In genomic region chr17:31262715-31263114, GRCm38 (mm10) we compare ENCODE assay signal across 27 mouse cellular contexts. TPM values are rescaled to one million over a fixed set of nuclear protein-coding genes. Genes with fewer than 3 reads are reported as not detected.
DNase-seq lines count a peak whose midpoint lies in the region; TF ChIP-seq lines count a peak whose summit lies in the region.
"Had no signal": no experiment of that assay in that cellular context is flagged by ENCODE, and none has a peak within 500 bp of the region (broad histone marks: within the 10 kb centered on the region; RNA-seq: fewer than 3 reads in every experiment).

No protein-coding gene starts in this region.

- TF ChIP-seq POLR2A in heart, adult 2 months (IDR thresholded peaks at IDR 0.05; ENCODE audit: insufficient read depth, low read depth, low read length), result no peak

- no peaks in the 10 kb centered on the region for H3K79me2 ChIP-seq in heart, adult 2 months (replicated peaks; ENCODE audit: control insufficient read depth, insufficient read depth, low read length)

- TF ChIP-seq EP300 in heart, adult 2 months (IDR thresholded peaks at IDR 0.05; ENCODE audit: insufficient read depth, low read depth, low read length), result no peak

- DNase-seq in embryo, embryonic 10.5 days (ENCODE audit: low spot score), result peak; percentile 38
- no peak for DNase-seq in embryo, embryonic 9.5 days (ENCODE audit: extremely low spot score)
- no peak for DNase-seq in heart, adult 2 months
- no peak for DNase-seq in heart, adult 8-10 months (ENCODE audit: low spot score)
- peak; percentile 61 for DNase-seq in lung, postnatal 36 days
- DNase-seq in lung, postnatal 10 days, result no peak
- DNase-seq in forelimb bud, embryonic 11.5 days (ENCODE audit: low read depth, low spot score), result peak; percentile 36
- no peak for DNase-seq in urinary bladder, postnatal 4 days (ENCODE audit: low spot score in 2 of 2)
- DNase-seq: adrenal gland, adult 2 months; cerebellum, adult 8-10 months; cerebellum, postnatal 36 days; kidney, adult 18-20 months; kidney, postnatal 4 days; retina, postnatal 1 day; right cerebral cortex, postnatal 4 days; thymus, postnatal 25 days had no signal

- H3K9ac ChIP-seq in heart, adult 2 months (ENCODE audit: low read depth, low read length), result no peak overlapping the region
- H3K9ac ChIP-seq: embryonic facial prominence, embryonic 13.5 days; forebrain, embryonic 15.5 days; hindbrain, embryonic 12.5 days; limb, embryonic 13.5 days; liver, embryonic 14.5 days; midbrain, embryonic 13.5 days; neural tube, embryonic 13.5 days; stomach, embryonic 15.5 days had no signal

- no peaks in the 10 kb centered on the region for H3K4me1 ChIP-seq in heart, adult 2 months (ENCODE audit: control insufficient read depth, insufficient read depth, low read length)
- H3K4me1 ChIP-seq: forebrain, embryonic 15.5 days; neural tube, embryonic 13.5 days; stomach, embryonic 15.5 days had no signal

- WGBS in heart, adult 2 months, result 49% methylated on average over 5 of the region's 5 CpGs

- intact Hi-C loops in heart, adult 2 months (cut with DNase I), result no loop called here

- no peak overlapping the region for H3K4me3 ChIP-seq in heart, adult 2 months
- H3K4me3 ChIP-seq: embryonic facial prominence, embryonic 13.5 days; erythroblast, embryonic 14.5 days; forebrain, embryonic 15.5 days; hindbrain, embryonic 12.5 days; limb, embryonic 13.5 days; midbrain, embryonic 13.5 days; myocyte; neural tube, embryonic 13.5 days; stomach, embryonic 15.5 days had no signal

- H3K27me3 ChIP-seq in heart, adult 2 months (ENCODE audit: control insufficient read depth, insufficient read depth, low read length), result no peaks in the 10 kb centered on the region
- H3K27me3 ChIP-seq: embryonic facial prominence, embryonic 13.5 days; forebrain, embryonic 15.5 days; hindbrain, embryonic 12.5 days; limb, embryonic 13.5 days; midbrain, embryonic 13.5 days; neural tube, embryonic 13.5 days; stomach, embryonic 15.5 days had no signal

- TF ChIP-seq CTCF in heart, adult 2 months (IDR thresholded peaks at IDR 0.05), result no peak

- H3K36me3 ChIP-seq in heart, adult 2 months (ENCODE audit: control insufficient read depth, insufficient read depth, low read length), result no peaks in the 10 kb centered on the region
- H3K36me3 ChIP-seq: embryonic facial prominence, embryonic 13.5 days; forebrain, embryonic 15.5 days; hindbrain, embryonic 12.5 days; limb, embryonic 13.5 days; midbrain, embryonic 13.5 days; neural tube, embryonic 13.5 days; stomach, embryonic 15.5 days had no signal

- peak overlapping the region; percentile 2; the same call in 1 of the 2 replicates for H3K27ac ChIP-seq in heart, adult 2 months
- H3K27ac ChIP-seq: embryonic facial prominence, embryonic 13.5 days; forebrain, embryonic 15.5 days; hindbrain, embryonic 12.5 days; limb, embryonic 13.5 days; liver, embryonic 14.5 days; midbrain, embryonic 13.5 days; neural tube, embryonic 13.5 days; stomach, embryonic 15.5 days had no signal

RNA-seq across cellular contexts. Expression of gene Rsph1, which starts 14.5 kb away (rescaled TPM):
- 1 to 10 TPM in 1 of 2 experiments, under 1 TPM in 1; 0.81 to 1.2 TPM for total RNA-seq in heart, adult 2 months (2021)
- polyA plus RNA-seq in heart, adult 2 months (2012; rRNA removed), result 0.32 and 1.2 TPM in 2 replicates
- total RNA-seq in heart, adult 8-10 months (2022), result 1 to 10 TPM in 2 of 4 experiments, under 1 TPM in 2; 0.59 to 1.3 (median 0.91) TPM
- polyA plus RNA-seq: erythroblast, embryonic 14.5 days had no signal

RNA-seq across cellular contexts. Expression of gene Slc37a1, which starts 23.9 kb away (rescaled TPM):
- 1 to 10 TPM; 7.3 to 9.1 TPM for total RNA-seq in heart, adult 2 months (2021)
- polyA plus RNA-seq in heart, adult 2 months (2012; rRNA removed), result 18.7 and 19.7 TPM in 2 replicates
- total RNA-seq in heart, adult 8-10 months (2022), result 10 to 100 TPM in 2 of 4 experiments, 1 to 10 TPM in 2; 7.9 to 11.9 (median 10.0) TPM

RNA-seq across cellular contexts. Expression of gene Ubash3a, which starts 55.0 kb away (rescaled TPM):
- total RNA-seq in heart, adult 2 months (2021), result under 1 TPM in 1 of 2 experiments, not detected in 1; 0.36 TPM
- polyA plus RNA-seq in heart, adult 2 months (2012; rRNA removed), result 0.29 and 0.56 TPM in 2 replicates
- under 1 TPM in 2 of 4 experiments, not detected in 2; 0.11 to 0.19 TPM for total RNA-seq in heart, adult 8-10 months (2022)
- total RNA-seq: left cerebral cortex, postnatal 14 days had no signal
- polyA plus RNA-seq: hindbrain, embryonic 12.5 days; myocyte; neural tube, embryonic 13.5 days had no signal

Comparison
In these comparisons a context has a peak if more than half of its experiments do, and no peak if none do; other contexts are left out.
1. DNase-seq: peak in embryo, embryonic 10.5 days (single experiment), lung, postnatal 36 days (single experiment) and forelimb bud, embryonic 11.5 days (single experiment); none in embryo, embryonic 9.5 days (single experiment), heart, adult 2 months (0 of 2), heart, adult 8-10 months (single experiment), lung, postnatal 10 days (single experiment) and urinary bladder, postnatal 4 days (0 of 2).